Mouse (Mus musculus) liver, postnatal 0 days (tissue): Measurements from ENCODE around the gene Cacna1i. TPM values are rescaled to one million over a fixed set of nuclear protein-coding genes. Genes with fewer than 3 reads are reported as not detected.

ENCODE experiments used
- ATAC-seq: fragments of 200-750 bp; cut with Nextera tagmentation; 2 replicates; pipeline ENCODE4 v1.8.0; 2017; ENCODE audit warnings: mild to moderate bottlenecking, moderate library complexity
- DNase-seq: peaks from one replicate; pipeline ENCODE4 v3.0.0-alpha.2; 2016
- H3K27ac ChIP-seq: fragments of 300-500 bp; sonication (generic); 2 replicates; pipeline ENCODE4 v1.5.1; 2014; ENCODE audit warnings: antibody characterized with exemption, moderate library complexity, mild to moderate bottlenecking, low read depth
- H3K27me3 ChIP-seq: fragments of 300-500 bp; sonication (generic); 2 replicates; pipeline ENCODE4 v1.6.1; 2014; ENCODE audit warnings: low read length, control low read depth, mixed read lengths; ENCODE audit not compliant: insufficient read depth
- H3K36me3 ChIP-seq: fragments of 300-500 bp; sonication (generic); replicated peaks from 2 replicates; pipeline ENCODE4 v1.6.1; 2014; ENCODE audit warnings: mild to moderate bottlenecking, control low read depth, low read length, moderate library complexity, mixed read lengths; ENCODE audit not compliant: insufficient read depth
- H3K4me1 ChIP-seq: fragments of 300-500 bp; sonication (generic); 2 replicates; pipeline ENCODE4 v1.6.1; 2014; ENCODE audit warnings: antibody characterized with exemption, mild to moderate bottlenecking, control low read depth; ENCODE audit not compliant: insufficient read depth
- H3K4me2 ChIP-seq: fragments of 300-500 bp; sonication (generic); 2 replicates; pipeline ENCODE4 v1.6.1; 2014; ENCODE audit warnings: low read depth, mild to moderate bottlenecking, low read length, moderate library complexity, mixed read lengths
- H3K4me3 ChIP-seq: fragments of 300-500 bp; sonication (generic); 2 replicates; pipeline ENCODE4 v1.5.1; 2014; ENCODE audit warnings: low read depth, low read length
- H3K9ac ChIP-seq: fragments of 300-500 bp; sonication (generic); replicated peaks from 2 replicates; pipeline ENCODE4 v1.6.1; 2014; ENCODE audit warnings: mild to moderate bottlenecking, moderate library complexity
- H3K9me3 ChIP-seq: fragments of 300-500 bp; sonication (generic); 2 replicates; pipeline ENCODE4 v1.6.1; 2016; ENCODE audit warnings: mild to moderate bottlenecking, control low read depth, low read length, mixed read lengths
- CTCF ChIP-seq: sonication (generic); IDR thresholded peaks from 2 replicates; pipeline ENCODE4 v1.5.1; 2016; ENCODE audit warnings: antibody characterized with exemption, low read depth
- EP300 ChIP-seq: IDR thresholded peaks from 2 replicates; pipeline ENCODE4 v1.6.1; 2016; ENCODE audit warnings: antibody characterized with exemption, low read depth, mild to moderate bottlenecking
- WGBS: fragments of 180-500 bp; shearing (Covaris S2); extraction: QIAGEN DNeasy Blood & Tissue Kit; methylation state at CpG from one replicate; pipeline ENCODE4 v1.1.7; 2014; ENCODE audit not compliant: insufficient replicate concordance; 5-methylcytosine and 5-hydroxymethylcytosine counted together
- polyA plus RNA-seq: library from polyadenylated mRNA; unstranded; fragments of >200 nt; fragmentation: Nextera tagmentation; extraction: Ambion mirVana; gene quantifications from 2 replicates; pipeline ENCODE4 v1.2.1, GENCODE M21; 2015

The Cacna1i gene
- polyA plus RNA-seq: not detected in 2 replicates

DNA sequence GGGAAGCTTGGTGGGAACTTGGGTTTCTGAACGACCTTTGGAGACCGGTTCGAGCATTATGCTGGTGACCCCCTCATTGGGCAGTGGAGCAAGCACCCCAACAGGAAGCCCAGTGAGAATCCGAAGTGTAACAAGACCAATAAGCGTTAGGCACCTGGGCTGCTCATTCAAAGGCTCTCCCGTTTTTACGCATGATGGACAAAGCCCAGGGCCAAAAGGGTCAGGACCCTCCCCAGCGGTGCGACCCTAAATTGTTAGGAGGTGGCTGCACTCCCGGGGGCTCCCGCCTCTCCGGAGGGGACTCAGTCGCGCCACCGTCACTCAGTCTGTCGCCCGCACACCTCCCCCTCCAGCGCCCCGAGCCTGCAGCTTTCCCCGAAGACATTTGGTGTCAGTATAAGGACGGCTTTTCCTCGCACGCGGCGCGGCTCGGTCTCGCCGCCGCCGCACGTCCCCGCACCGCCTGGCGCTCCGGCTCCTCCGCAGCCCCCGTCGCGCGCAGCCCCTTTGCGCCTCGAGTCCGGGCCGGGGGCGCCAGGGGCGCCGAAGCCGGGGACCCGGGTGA is at the start of gene Cacna1i:
Gene Cacna1i, plus strand, starts transcription at position 388 of the 565 bp plus-strand sequence.
- H3K9me3 ChIP-seq: no peaks in the 10 kb centered on the region
- 2% methylated on average over 34 of the region's 50 CpGs for WGBS
- H3K9ac ChIP-seq: no peak within 1 kb of the TSS
- ATAC-seq (no peak), DNase-seq (no peak)
- peaks cover 58% of the 10 kb centered on the region for H3K27me3 ChIP-seq
- TF ChIP-seq CTCF (no peak), EP300 (no peak)
- H3K4me1 ChIP-seq: 0 out of 2 replicates have a peak, but pooled peaks cover 2% of the 10 kb centered on the region
- H3K4me2 ChIP-seq: peak within 1 kb of the TSS; percentile 49
- H3K36me3 ChIP-seq: no peaks in the 10 kb centered on the region
- H3K4me3 ChIP-seq: 0 out of 2 replicates have a peak within 1 kb of the TSS, but pooled peaks have one; percentile 13
- no peak within 1 kb of the TSS for H3K27ac ChIP-seq

DNA sequence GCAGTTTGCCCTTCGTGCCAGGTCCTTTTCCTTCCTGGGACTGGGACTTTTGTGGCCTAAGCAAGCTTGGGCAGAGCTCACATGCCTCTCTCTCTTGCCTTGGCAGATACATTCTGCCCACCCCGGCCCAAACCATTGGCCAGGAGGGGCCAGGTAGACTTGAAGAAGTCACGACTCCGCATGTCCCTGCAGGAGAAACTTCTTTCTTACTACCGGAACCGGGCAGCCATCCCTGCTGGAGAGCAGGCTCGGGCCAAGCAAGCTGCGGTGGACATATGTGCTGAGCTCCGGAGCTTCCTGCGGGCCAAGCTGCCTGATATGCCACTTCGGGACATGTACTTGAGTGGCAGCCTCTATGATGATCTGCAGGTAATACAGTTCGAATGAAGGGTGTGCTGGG is 38.9 kb upstream of the Cacna1i start:
- Histone ChIP-seq H3K9me3 (no peaks in the 10 kb centered on the region), H3K9ac (no peak overlapping the region), H3K27me3 (no peaks in the 10 kb centered on the region), H3K36me3 (peaks cover 53% of the 10 kb centered on the region), H3K4me2 (no peak overlapping the region), H3K4me3 (no peak overlapping the region), H3K27ac (no peak overlapping the region), H3K4me1 (peaks cover 31% of the 10 kb centered on the region)
- no peak for ATAC-seq
- no peak for TF ChIP-seq EP300
- TF ChIP-seq CTCF: no peak
- DNase-seq: no peak
- WGBS: 91% methylated on average over 12 of the region's 12 CpGs

DNA sequence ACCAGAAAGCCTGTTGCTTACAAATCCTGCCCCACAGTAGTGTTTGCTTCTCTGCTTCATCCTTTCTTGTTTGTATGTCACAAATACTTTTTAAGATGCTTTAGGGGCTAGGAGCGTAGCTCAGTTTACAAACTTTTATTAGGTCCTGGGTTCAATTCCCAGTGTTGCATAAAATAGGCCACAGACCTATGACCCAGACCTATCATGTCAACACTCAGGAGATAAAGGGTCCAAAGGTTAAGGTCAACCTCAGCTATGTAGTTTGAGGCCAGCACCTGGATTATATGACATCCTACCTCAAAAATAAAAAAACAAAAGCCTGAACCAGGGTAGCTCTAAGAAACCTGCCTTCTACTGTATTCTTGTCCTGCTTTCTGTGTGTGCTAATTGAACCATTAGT is 38.4 kb upstream of the Cacna1i start:
- no peak for DNase-seq
- Histone ChIP-seq H3K4me3 (no peak overlapping the region), H3K27me3 (no peaks in the 10 kb centered on the region), H3K9me3 (no peaks in the 10 kb centered on the region), H3K9ac (no peak overlapping the region), H3K4me1 (peaks cover 33% of the 10 kb centered on the region), H3K36me3 (peaks cover 53% of the 10 kb centered on the region), H3K27ac (no peak overlapping the region), H3K4me2 (no peak overlapping the region)
- TF ChIP-seq EP300 (no peak), CTCF (no peak)
- WGBS: 72% methylated on average over 1 of the region's 1 CpGs
- no peak for ATAC-seq

DNA sequence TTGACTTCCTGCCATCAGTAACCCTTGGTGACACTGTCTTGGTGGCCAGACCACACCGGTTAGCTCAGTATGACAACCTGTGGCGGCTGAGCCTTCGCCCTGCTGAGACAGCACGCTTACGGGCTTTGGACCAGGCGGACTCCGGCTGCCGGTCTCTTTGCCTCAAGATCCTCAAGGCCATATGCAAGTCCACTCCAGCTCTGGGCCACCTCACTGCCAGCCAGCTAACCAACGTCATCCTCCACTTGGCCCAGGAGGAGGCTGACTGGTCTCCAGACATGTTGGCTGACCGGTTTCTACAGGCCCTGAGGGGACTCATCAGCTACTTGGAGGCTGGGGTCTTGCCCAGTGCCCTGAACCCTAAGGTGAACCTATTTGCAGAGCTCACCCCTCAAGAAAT is 37.4 kb upstream of the Cacna1i start:
- Histone ChIP-seq H3K4me1 (peaks cover 42% of the 10 kb centered on the region), H3K4me3 (no peak overlapping the region), H3K9me3 (no peaks in the 10 kb centered on the region), H3K36me3 (peaks cover 48% of the 10 kb centered on the region), H3K27me3 (no peaks in the 10 kb centered on the region), H3K4me2 (no peak overlapping the region; the same call in 1 of the 2 replicates), H3K9ac (peak overlapping the region; percentile 26; the same call in 1 of the 2 replicates), H3K27ac (peak overlapping the region; percentile 79; the same call in 1 of the 2 replicates)
- no peak for TF ChIP-seq CTCF
- no peak for TF ChIP-seq EP300
- 95% methylated on average over 10 of the region's 10 CpGs for WGBS
- DNase-seq (no peak), ATAC-seq (no peak)

DNA sequence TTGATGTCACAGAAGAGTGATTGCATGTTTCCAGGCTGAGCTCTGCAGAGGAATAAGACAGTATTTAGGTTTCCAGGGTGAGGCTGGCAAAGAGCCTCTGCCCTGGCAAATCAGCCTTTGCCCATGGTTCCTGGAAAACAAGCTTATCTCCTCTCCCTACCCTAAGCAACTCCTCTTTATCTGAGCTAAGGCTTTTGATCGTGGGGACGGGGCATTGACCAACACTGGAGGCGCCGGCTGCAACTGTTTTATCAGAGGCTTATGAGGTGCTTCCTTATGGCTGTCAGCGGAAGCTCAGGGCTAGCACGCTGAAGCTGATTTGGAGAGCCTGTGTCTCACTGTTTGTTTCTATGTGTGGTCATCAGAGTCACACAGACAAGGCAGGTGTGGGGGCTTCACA is 36.5 kb upstream of the Cacna1i start:
- Histone ChIP-seq H3K4me1 (peaks cover 42% of the 10 kb centered on the region), H3K36me3 (peaks cover 48% of the 10 kb centered on the region), H3K4me2 (peak overlapping the region; percentile 57), H3K9ac (peak overlapping the region; percentile 49), H3K9me3 (no peaks in the 10 kb centered on the region), H3K27ac (peak overlapping the region; percentile 79), H3K27me3 (no peaks in the 10 kb centered on the region), H3K4me3 (no peak overlapping the region; the same call in 1 of the 2 replicates)
- DNase-seq: peak; percentile 31
- TF ChIP-seq CTCF (no peak), EP300 (peak; percentile 72)
- WGBS: 42% methylated on average over 6 of the region's 6 CpGs
- ATAC-seq: no peak

DNA sequence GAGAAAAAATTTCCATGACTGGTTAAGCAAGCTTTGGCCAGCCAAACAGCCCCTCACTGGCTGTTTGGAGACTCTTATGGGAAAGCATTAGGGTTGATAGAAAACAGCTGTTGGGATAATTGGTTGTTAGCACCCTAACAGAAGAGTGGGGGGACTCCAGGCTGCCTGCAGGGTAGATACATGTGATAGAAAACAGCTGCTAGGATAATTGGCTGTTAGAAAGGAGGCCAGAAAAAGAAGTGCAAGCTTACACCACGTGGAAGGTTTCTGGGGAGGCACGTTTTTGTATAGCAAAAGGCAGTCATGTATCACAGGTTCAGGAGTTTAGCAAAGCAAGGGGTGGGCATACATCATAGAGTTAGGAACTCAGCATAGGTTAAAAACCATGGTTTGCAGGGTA is 33.5 kb upstream of the Cacna1i start:
- Histone ChIP-seq H3K4me3 (no peak overlapping the region), H3K9me3 (no peaks in the 10 kb centered on the region), H3K27ac (peak overlapping the region; percentile 99), H3K36me3 (peaks cover 55% of the 10 kb centered on the region), H3K4me1 (peaks cover 62% of the 10 kb centered on the region), H3K4me2 (peak overlapping the region; percentile 99; the same call in 1 of the 2 replicates), H3K9ac (no peak overlapping the region), H3K27me3 (no peaks in the 10 kb centered on the region)
- DNase-seq (no peak), ATAC-seq (no peak)
- TF ChIP-seq CTCF (no peak), EP300 (no peak)
- 69% methylated on average over 2 of the region's 2 CpGs for WGBS
